Mouse (Mus musculus) midbrain, embryonic 14.5 days (tissue): ENCODE data around the gene Arntl. TPM values are rescaled to one million over a fixed set of nuclear protein-coding genes. Genes with fewer than 3 reads are reported as not detected.
"Not testable (repeated sequence)": the region's sequence is repeated elsewhere in the genome, so short reads cannot be mapped to it uniquely, and the experiment has no call there.

ENCODE experiments used
- ATAC-seq: fragments of 200-750 bp; cut with Nextera tagmentation; 2 replicates; pipeline ENCODE4 v1.8.0; 2017; ENCODE audit warnings: moderate number of reproducible peaks, moderate library complexity; ENCODE audit not compliant: low FRiP score, low TSS enrichment
- DNase-seq: peaks from one replicate; pipeline ENCODE4 v3.0.0-alpha.2; 2015
- H3K27ac ChIP-seq: fragments of 300-500 bp; sonication (generic); replicated peaks from 2 replicates; pipeline ENCODE4 v1.5.1; 2014; ENCODE audit warnings: mild to moderate bottlenecking, low read depth, low read length, moderate library complexity
- H3K27me3 ChIP-seq: fragments of 300-500 bp; sonication (generic); 2 replicates; pipeline ENCODE4 v1.6.1; 2014; ENCODE audit warnings: low read length, control low read depth, mixed read lengths; ENCODE audit not compliant: control insufficient read depth, insufficient read depth
- H3K36me3 ChIP-seq: fragments of 300-500 bp; sonication (generic); 2 replicates; pipeline ENCODE4 v1.6.1; 2014; ENCODE audit warnings: low read length, control low read depth; ENCODE audit not compliant: control insufficient read depth, insufficient read depth
- H3K4me1 ChIP-seq: fragments of 300-500 bp; sonication (generic); 2 replicates; pipeline ENCODE4 v1.6.1; 2014; ENCODE audit warnings: mild to moderate bottlenecking, antibody characterized with exemption, low read length, control low read depth; ENCODE audit not compliant: control insufficient read depth, insufficient read depth
- H3K4me2 ChIP-seq: fragments of 300-500 bp; sonication (generic); 2 replicates; pipeline ENCODE4 v1.6.1; 2014; ENCODE audit warnings: mild to moderate bottlenecking, low read length, moderate library complexity
- H3K4me3 ChIP-seq: fragments of 300-500 bp; sonication (generic); replicated peaks from 2 replicates; pipeline ENCODE4 v1.5.1; 2014; ENCODE audit warnings: low read depth, low read length
- H3K9ac ChIP-seq: fragments of 300-500 bp; sonication (generic); replicated peaks from 2 replicates; pipeline ENCODE4 v1.6.1; 2014; ENCODE audit warnings: mild to moderate bottlenecking, low read length, moderate library complexity
- H3K9me3 ChIP-seq: fragments of 300-500 bp; sonication (generic); 2 replicates; pipeline ENCODE4 v1.6.1; 2016; ENCODE audit warnings: low read length, control low read depth, mixed read lengths; ENCODE audit not compliant: control insufficient read depth
- WGBS: fragments of 180-500 bp; shearing (Covaris S2); extraction: QIAGEN DNeasy Blood & Tissue Kit; methylation state at CpG from one replicate; pipeline ENCODE4 v1.1.7; 2014; 5-methylcytosine and 5-hydroxymethylcytosine counted together
- polyA plus RNA-seq: library from polyadenylated mRNA; unstranded; fragments of >200 nt; fragmentation: Nextera tagmentation; extraction: Ambion mirVana; gene quantifications from 2 replicates; pipeline ENCODE4 v1.2.1, GENCODE M21; 2014

Arntl gene
- polyA plus RNA-seq, 1 experiment from 2014 or later, result 16.1 TPM

GRCm38 (mm10) chr7:113251554-113251953 is 44.3 kb downstream of the Arntl start:
- no peaks in the 10 kb centered on the region for H3K9me3 ChIP-seq
- DNase-seq (no peak), ATAC-seq (no peak)
- no peaks in the 10 kb centered on the region for H3K27me3 ChIP-seq
- no peak overlapping the region for H3K9ac ChIP-seq
- H3K36me3 ChIP-seq, result no peaks in the 10 kb centered on the region
- peaks cover 30% of the 10 kb centered on the region for H3K4me1 ChIP-seq
- peak overlapping the region; percentile 67 for H3K27ac ChIP-seq
- no peak overlapping the region for H3K4me2 ChIP-seq
- WGBS, result 73% methylated on average over 6 of the region's 6 CpGs
- H3K4me3 ChIP-seq, result no peak overlapping the region

GRCm38 (mm10) chr7:113253777-113254405 is 46.6 kb downstream of the Arntl start:
- Histone ChIP-seq H3K36me3 (no peaks in the 10 kb centered on the region), H3K9me3 (no peaks in the 10 kb centered on the region), H3K4me1 (peaks cover 29% of the 10 kb centered on the region), H3K27me3 (no peaks in the 10 kb centered on the region), H3K4me3 (no peak overlapping the region), H3K4me2 (no peak overlapping the region), H3K9ac (no peak overlapping the region), H3K27ac (no peak overlapping the region)
- ATAC-seq, result no peak
- no peak for DNase-seq
- WGBS, result 94% methylated on average over 7 of the region's 7 CpGs

GRCm38 (mm10) chr7:113256046-113256445 is 48.8 kb downstream of the Arntl start:
- ATAC-seq, result no peak
- no peak overlapping the region for H3K9ac ChIP-seq
- 50% methylated on average over 4 of the region's 4 CpGs for WGBS

GRCm38 (mm10) chr7:113258430-113258829 is 51.2 kb downstream of the Arntl start:
- Histone ChIP-seq H3K36me3 (no peaks in the 10 kb centered on the region), H3K4me1 (0 out of 2 replicates have a peak, but pooled peaks cover 5% of the 10 kb centered on the region), H3K4me3 (no peak overlapping the region), H3K9ac (no peak overlapping the region), H3K27ac (no peak overlapping the region), H3K4me2 (no peak overlapping the region), H3K27me3 (no peaks in the 10 kb centered on the region), H3K9me3 (no peaks in the 10 kb centered on the region)
- WGBS, result 84% methylated on average over 4 of the region's 4 CpGs
- no peak for ATAC-seq
- DNase-seq, result peak; percentile 35

More at GRCm38 (mm10) chr7:113256046-113256445, 48.8 kb downstream of the Arntl start:
- peak; percentile 43 for DNase-seq
- H3K4me2 ChIP-seq, result no peak overlapping the region
- H3K36me3 ChIP-seq, result no peaks in the 10 kb centered on the region
- peaks cover 13% of the 10 kb centered on the region; the same call in 1 of the 2 replicates for H3K4me1 ChIP-seq
- no peak overlapping the region for H3K4me3 ChIP-seq
- H3K9me3 ChIP-seq, result no peaks in the 10 kb centered on the region
- H3K27me3 ChIP-seq, result no peaks in the 10 kb centered on the region
- no peak overlapping the region for H3K27ac ChIP-seq

- no peaks in the 10 kb centered on the region for H3K9me3 ChIP-seq
- H3K4me1 ChIP-seq, result 0 out of 2 replicates have a peak, but pooled peaks cover 5% of the 10 kb centered on the region
- H3K27ac ChIP-seq, result no peak overlapping the region
- no peaks in the 10 kb centered on the region for H3K27me3 ChIP-seq
- H3K9ac ChIP-seq, result no peak overlapping the region
- no peaks in the 10 kb centered on the region for H3K36me3 ChIP-seq
- peak; percentile 54 for DNase-seq
- no peak overlapping the region for H3K4me2 ChIP-seq
- ATAC-seq, result 0 out of 2 replicates have a peak, but pooled peaks have one; percentile 31
- no peak overlapping the region for H3K4me3 ChIP-seq
- WGBS, result 49% methylated on average over 21 of the region's 21 CpGs
Measured at GRCm38 (mm10) chr7:113260321-113261167, 53.3 kb downstream of the Arntl start.

GRCm38 (mm10) chr7:113261690-113262089 is 54.4 kb downstream of the Arntl start:
- ATAC-seq, result no peak
- Histone ChIP-seq H3K36me3 (no peaks in the 10 kb centered on the region), H3K27ac (no peak overlapping the region), H3K27me3 (no peaks in the 10 kb centered on the region), H3K4me1 (0 out of 2 replicates have a peak, but pooled peaks cover 5% of the 10 kb centered on the region), H3K9me3 (no peaks in the 10 kb centered on the region), H3K4me2 (no peak overlapping the region), H3K9ac (no peak overlapping the region), H3K4me3 (no peak overlapping the region)
- DNase-seq, result no peak
- 85% methylated on average over 3 of the region's 3 CpGs for WGBS

GRCm38 (mm10) chr7:113262510-113263467 is 55.5 kb downstream of the Arntl start:
- H3K4me1 ChIP-seq, H3K36me3 ChIP-seq, H3K9me3 ChIP-seq, H3K4me2 ChIP-seq, DNase-seq, H3K9ac ChIP-seq, H3K27me3 ChIP-seq, ATAC-seq, H3K27ac ChIP-seq, H3K4me3 ChIP-seq: not testable (repeated sequence)
- 48% methylated on average over 14 of the region's 14 CpGs for WGBS

GRCm38 (mm10) chr7:113263990-113264389 is 56.7 kb downstream of the Arntl start:
- H3K4me3 ChIP-seq, result no peak overlapping the region
- no peak overlapping the region for H3K27ac ChIP-seq
- WGBS, result 92% methylated on average over 1 of the region's 1 CpGs
- ATAC-seq (no peak), DNase-seq (no peak)
- 0 out of 2 replicates have a peak, but pooled peaks cover 5% of the 10 kb centered on the region for H3K4me1 ChIP-seq
- H3K27me3 ChIP-seq, result no peaks in the 10 kb centered on the region
- H3K36me3 ChIP-seq, result no peaks in the 10 kb centered on the region
- no peak overlapping the region for H3K9ac ChIP-seq
- H3K4me2 ChIP-seq, result no peak overlapping the region
- H3K9me3 ChIP-seq, result no peaks in the 10 kb centered on the region
